ENCODE assay signal across 19 mouse cellular contexts in the genomic region with DNA sequence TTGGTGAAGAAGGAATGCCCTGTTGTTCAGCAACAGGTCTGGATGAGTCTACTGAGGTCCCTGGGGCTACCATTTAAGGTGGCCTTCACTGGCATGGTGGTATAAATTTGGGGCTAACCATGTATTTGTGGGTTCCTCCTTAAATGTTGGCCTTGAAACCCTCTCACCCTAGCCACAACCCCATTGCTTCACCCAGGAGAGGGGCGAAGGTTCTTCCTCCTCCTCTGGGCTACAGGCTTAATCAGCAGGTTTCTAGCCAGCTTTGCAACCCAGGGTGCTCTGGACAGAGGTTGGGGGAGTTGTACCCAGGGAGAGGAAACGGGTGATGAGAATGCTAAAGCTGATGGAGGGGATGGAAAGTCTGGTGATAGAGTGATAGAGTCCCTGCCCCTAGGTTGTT. TPM values are rescaled to one million over a fixed set of nuclear protein-coding genes. Genes with fewer than 3 reads are reported as not detected.
DNase-seq lines count a peak whose midpoint lies in the region; ATAC-seq and TF ChIP-seq lines count a peak whose summit lies in the region.
"Had no signal": no experiment of that assay in that cellular context is flagged by ENCODE, and none has a peak within 500 bp of the region (broad histone marks: within the 10 kb centered on the region; RNA-seq: fewer than 3 reads in every experiment).

No protein-coding gene starts in this region.

- no peak overlapping the region for H3K27ac ChIP-seq in kidney, embryonic 15.5 days
- peak overlapping the region; percentile 78 for H3K27ac ChIP-seq in bone marrow, adult 2 months (ENCODE audit: control insufficient read depth, insufficient read depth, low read depth, low read length, poor library complexity)
- no peak overlapping the region for H3K27ac ChIP-seq in intestine, embryonic 15.5 days
- H3K27ac ChIP-seq in left cerebral cortex, adult 2 months = no peak overlapping the region
- H3K27ac ChIP-seq: hindbrain, embryonic 10.5 days; neural tube, embryonic 12.5 days had no signal

- TF ChIP-seq CTCF in bone marrow, adult 2 months (IDR thresholded peaks at IDR 0.05; ENCODE audit: control insufficient read depth, insufficient read depth, low read length) = no peak
- TF ChIP-seq CTCF in left cerebral cortex, adult 2 months (IDR thresholded peaks at IDR 0.05) = no peak

- no peaks in the 10 kb centered on the region for H3K9me3 ChIP-seq in kidney, embryonic 15.5 days (replicated peaks)
- H3K9me3 ChIP-seq in intestine, embryonic 15.5 days = no peaks in the 10 kb centered on the region
- H3K9me3 ChIP-seq: hindbrain, embryonic 10.5 days; neural tube, embryonic 12.5 days had no signal

- no peak for TF ChIP-seq POLR2A in bone marrow, adult 2 months (IDR thresholded peaks at IDR 0.05; ENCODE audit: borderline replicate concordance, control insufficient read depth, low read depth, low read length)

- intact Hi-C loops in left cerebral cortex, adult 2 months (cut with DNase I) = loop anchor here (5.0 kb wide), 1 partner anchor 287 kb away; a partner anchor contains a TSS

- no peak for DNase-seq in kidney, postnatal 10 days
- no peak for DNase-seq in left cerebral cortex, adult 2 months (ENCODE audit: extremely low spot score in 1 of 2, low spot score in 2 of 2)
- no peak for DNase-seq in cerebellum, postnatal 36 days
- DNase-seq in T-cell, adult 2 months (ENCODE audit: low spot score) = no peak
- DNase-seq: cerebellum, adult 9-11 months; gastrocnemius, postnatal 36 days; lung, embryonic 14.5 days; lung, postnatal 36 days; right cerebral cortex, adult 18-20 months; thymus, postnatal 36 days had no signal

- 88% methylated on average over 2 of the region's 2 CpGs for WGBS in kidney, embryonic 15.5 days
- 18% methylated on average over 2 of the region's 2 CpGs for WGBS in bone marrow, adult 2 months
- 63% methylated on average over 2 of the region's 2 CpGs for WGBS in intestine, embryonic 15.5 days

- no peaks in the 10 kb centered on the region for H3K36me3 ChIP-seq in kidney, embryonic 15.5 days
- H3K36me3 ChIP-seq in intestine, embryonic 15.5 days = no peaks in the 10 kb centered on the region
- H3K36me3 ChIP-seq: hindbrain, embryonic 10.5 days; neural tube, embryonic 12.5 days had no signal

- no peak overlapping the region for H3K9ac ChIP-seq in kidney, embryonic 15.5 days
- no peak overlapping the region for H3K9ac ChIP-seq in intestine, embryonic 15.5 days
- H3K9ac ChIP-seq: lung, embryonic 14.5 days; neural tube, embryonic 12.5 days had no signal

- H3K4me3 ChIP-seq in kidney, embryonic 15.5 days (replicated peaks) = peak overlapping the region; percentile 76; the same call in 1 of the 2 replicates
- peak overlapping the region; percentile 64 for H3K4me3 ChIP-seq in bone marrow, adult 2 months (replicated peaks; ENCODE audit: control insufficient read depth, low read depth, low read length)
- H3K4me3 ChIP-seq in intestine, embryonic 15.5 days (replicated peaks) = no peak overlapping the region
- H3K4me3 ChIP-seq in left cerebral cortex, adult 2 months = no peak overlapping the region
- H3K4me3 ChIP-seq: neural tube, embryonic 12.5 days had no signal

- H3K4me1 ChIP-seq in kidney, embryonic 15.5 days = peaks cover 33% of the 10 kb centered on the region
- no peaks in the 10 kb centered on the region; the same call in none of the 2 replicates for H3K4me1 ChIP-seq in bone marrow, adult 2 months (ENCODE audit: control insufficient read depth, insufficient read depth, low read length)
- peaks cover 19% of the 10 kb centered on the region for H3K4me1 ChIP-seq in intestine, embryonic 15.5 days (replicated peaks)

- peak overlapping the region; percentile 82; the same call in 1 of the 2 replicates for H3K4me2 ChIP-seq in kidney, embryonic 15.5 days
- peak overlapping the region; percentile 80 for H3K4me2 ChIP-seq in intestine, embryonic 15.5 days (replicated peaks)

- ATAC-seq in kidney, embryonic 15.5 days (replicated peaks; ENCODE audit: low FRiP score) = no peak
- ATAC-seq in intestine, embryonic 15.5 days = no peak
- peak; percentile 73 for ATAC-seq in megakaryocyte, adult 5-6 weeks (ENCODE audit: poor library complexity, severe bottlenecking)
- ATAC-seq: forebrain, embryonic 16.5 days had no signal

- no peaks in the 10 kb centered on the region for H3K27me3 ChIP-seq in kidney, embryonic 15.5 days
- H3K27me3 ChIP-seq in intestine, embryonic 15.5 days (replicated peaks) = no peaks in the 10 kb centered on the region

RNA-seq across cellular contexts. Expression of a gene that starts 8.0 kb away (rescaled TPM):
- 4.0 and 5.5 TPM in 2 replicates for polyA plus RNA-seq in kidney, embryonic 15.5 days (2015; fragmentation: Nextera tagmentation; extraction: Ambion mirVana)
- polyA plus RNA-seq in bone marrow, adult 2 months (2011; ENCODE audit: insufficient read depth, insufficient read length, low replicate concordance, missing spikeins) = not detected in 2 replicates
- polyA plus RNA-seq in intestine, embryonic 15.5 days (2015; fragmentation: Nextera tagmentation; extraction: Ambion mirVana) = 3.2 and 3.6 TPM in 2 replicates
- 0.16 and 0.27 TPM in 2 replicates for total RNA-seq in megakaryocyte, adult 5-6 weeks (2015)
- total RNA-seq in megakaryocyte, adult 5-6 weeks (2017) = 0.08 and 0.22 TPM in 2 replicates
- 1 to 10 TPM; 6.8 to 6.9 TPM for total RNA-seq in left cerebral cortex, adult 2 months (2021)

RNA-seq across cellular contexts. Expression of a gene that starts 8.1 kb away (rescaled TPM):
- 46.8 and 48.4 TPM in 2 replicates for polyA plus RNA-seq in kidney, embryonic 15.5 days (2015; fragmentation: Nextera tagmentation; extraction: Ambion mirVana)
- 15.8 and 25.9 TPM in 2 replicates for polyA plus RNA-seq in bone marrow, adult 2 months (2011; ENCODE audit: insufficient read depth, insufficient read length, low replicate concordance, missing spikeins)
- 35.7 and 36.7 TPM in 2 replicates for polyA plus RNA-seq in intestine, embryonic 15.5 days (2015; fragmentation: Nextera tagmentation; extraction: Ambion mirVana)
- total RNA-seq in megakaryocyte, adult 5-6 weeks (2015) = 148 and 171 TPM in 2 replicates
- 59.2 and 67.7 TPM in 2 replicates for total RNA-seq in megakaryocyte, adult 5-6 weeks (2017)
- 10 to 100 TPM; 14.4 to 14.6 TPM for total RNA-seq in left cerebral cortex, adult 2 months (2021)

RNA-seq across cellular contexts. Expression of a gene that starts 15.1 kb away (rescaled TPM):
- polyA plus RNA-seq in kidney, embryonic 15.5 days (2015; fragmentation: Nextera tagmentation; extraction: Ambion mirVana) = 0.15 and 0.17 TPM in 2 replicates
- 7.2 and 8.2 TPM in 2 replicates for polyA plus RNA-seq in bone marrow, adult 2 months (2011; ENCODE audit: insufficient read depth, insufficient read length, low replicate concordance, missing spikeins)
- polyA plus RNA-seq in intestine, embryonic 15.5 days (2015; fragmentation: Nextera tagmentation; extraction: Ambion mirVana) = 0.35 and 0.39 TPM in 2 replicates
- total RNA-seq in megakaryocyte, adult 5-6 weeks (2015) = 1.0 and 1.2 TPM in 2 replicates
- 3.7 and 4.0 TPM in 2 replicates for total RNA-seq in megakaryocyte, adult 5-6 weeks (2017)
- not detected for total RNA-seq in left cerebral cortex, adult 2 months (2021)
- polyA plus RNA-seq: forebrain, embryonic 16.5 days; hindbrain, embryonic 10.5 days; midbrain, embryonic 11.5 days; neural tube, embryonic 12.5 days had no signal

RNA-seq across cellular contexts. Expression of a gene that starts 40.9 kb away (rescaled TPM):
- 1.0 and 1.2 TPM in 2 replicates for polyA plus RNA-seq in kidney, embryonic 15.5 days (2015; fragmentation: Nextera tagmentation; extraction: Ambion mirVana)
- not detected in 2 replicates for polyA plus RNA-seq in bone marrow, adult 2 months (2011; ENCODE audit: insufficient read depth, insufficient read length, low replicate concordance, missing spikeins)
- polyA plus RNA-seq in intestine, embryonic 15.5 days (2015; fragmentation: Nextera tagmentation; extraction: Ambion mirVana) = 0.44 and 0.64 TPM in 2 replicates
- total RNA-seq in megakaryocyte, adult 5-6 weeks (2015) = not detected in 2 replicates
- not detected in 2 replicates for total RNA-seq in megakaryocyte, adult 5-6 weeks (2017)
- under 1 TPM; 0.20 to 0.63 TPM for total RNA-seq in left cerebral cortex, adult 2 months (2021)
- total RNA-seq: gastrocnemius, postnatal 36 days had no signal
- polyA plus RNA-seq: C2C12 had no signal

RNA-seq across cellular contexts. Expression of a gene that starts 49.4 kb away (rescaled TPM):
- polyA plus RNA-seq in kidney, embryonic 15.5 days (2015; fragmentation: Nextera tagmentation; extraction: Ambion mirVana) = 117 and 137 TPM in 2 replicates
- 67.2 and 129 TPM in 2 replicates for polyA plus RNA-seq in bone marrow, adult 2 months (2011; ENCODE audit: insufficient read depth, insufficient read length, low replicate concordance, missing spikeins)
- 79.9 and 101 TPM in 2 replicates for polyA plus RNA-seq in intestine, embryonic 15.5 days (2015; fragmentation: Nextera tagmentation; extraction: Ambion mirVana)
- total RNA-seq in megakaryocyte, adult 5-6 weeks (2015) = 18.3 and 27.5 TPM in 2 replicates
- total RNA-seq in megakaryocyte, adult 5-6 weeks (2017) = 17.6 and 25.1 TPM in 2 replicates
- 10 to 100 TPM; 32.8 to 39.5 TPM for total RNA-seq in left cerebral cortex, adult 2 months (2021)

Comparison
In these comparisons a context has a peak if more than half of its experiments do, and no peak if none do; other contexts are left out.
1. H3K4me3 ChIP-seq: peak in kidney, embryonic 15.5 days (single experiment) and bone marrow, adult 2 months (single experiment); none in intestine, embryonic 15.5 days (single experiment) and left cerebral cortex, adult 2 months (single experiment).